Mouse (Mus musculus) midbrain, postnatal 0 days (tissue): ENCODE results near the gene Pla2g5. TPM values are rescaled to one million over a fixed set of nuclear protein-coding genes. Genes with fewer than 3 reads are reported as not detected.
A peak's percentile ranks its signal among the peaks of the same experiment; 100 is the strongest.

Experiments
- ATAC-seq: fragments of 200-750 bp; cut with Nextera tagmentation; 2 replicates; pipeline ENCODE4 v1.8.0; 2017; ENCODE audit warnings: moderate number of reproducible peaks, mild to moderate bottlenecking, moderate TSS enrichment, moderate library complexity; ENCODE audit not compliant: low FRiP score
- DNase-seq: peaks from one replicate; pipeline ENCODE4 v3.0.0-alpha.2; 2015; ENCODE audit warnings: low spot score
- H3K27ac ChIP-seq: fragments of 300-500 bp; sonication (generic); 2 replicates; pipeline ENCODE4 v1.5.1; 2014; ENCODE audit warnings: low read depth, mild to moderate bottlenecking, low read length, mixed read lengths
- H3K27me3 ChIP-seq: fragments of 300-500 bp; sonication (generic); 2 replicates; pipeline ENCODE4 v1.6.1; 2014; ENCODE audit warnings: low read length, control low read depth, mixed read lengths; ENCODE audit not compliant: insufficient read depth
- H3K36me3 ChIP-seq: fragments of 300-500 bp; sonication (generic); 2 replicates; pipeline ENCODE4 v1.6.1; 2014; ENCODE audit warnings: low read length, control low read depth, mixed read lengths; ENCODE audit not compliant: insufficient read depth
- H3K4me1 ChIP-seq: fragments of 300-500 bp; sonication (generic); 2 replicates; pipeline ENCODE4 v1.6.1; 2014; ENCODE audit warnings: mild to moderate bottlenecking, control low read depth, antibody characterized with exemption, low read length, mixed read lengths; ENCODE audit not compliant: insufficient read depth
- H3K4me2 ChIP-seq: fragments of 300-500 bp; sonication (generic); 2 replicates; pipeline ENCODE4 v1.6.1; 2014; ENCODE audit warnings: low read depth, mild to moderate bottlenecking, low read length, mixed read lengths; ENCODE audit not compliant: poor library complexity, severe bottlenecking
- H3K4me3 ChIP-seq: fragments of 300-500 bp; sonication (generic); 2 replicates; pipeline ENCODE4 v1.5.1; 2014; ENCODE audit warnings: low read depth, mild to moderate bottlenecking, low read length, moderate library complexity
- H3K9ac ChIP-seq: fragments of 300-500 bp; sonication (generic); replicated peaks from 2 replicates; pipeline ENCODE4 v1.6.1; 2014; ENCODE audit warnings: mild to moderate bottlenecking, low read length, moderate library complexity, mixed read lengths; ENCODE audit not compliant: poor library complexity, severe bottlenecking
- H3K9me3 ChIP-seq: fragments of 300-500 bp; sonication (generic); 2 replicates; pipeline ENCODE4 v1.6.1; 2016; ENCODE audit warnings: low read length, control low read depth
- CTCF ChIP-seq: IDR thresholded peaks from 2 replicates; pipeline ENCODE4 v1.5.1; 2016; ENCODE audit warnings: antibody characterized with exemption, mild to moderate bottlenecking
- whole genome bisulfite sequencing: fragments of 180-500 bp; shearing (Covaris S2); extraction: QIAGEN DNeasy Blood & Tissue Kit; methylation state at CpG from one replicate; pipeline ENCODE4 v1.1.7; 2014; 5-methylcytosine and 5-hydroxymethylcytosine counted together
- polyA plus RNA-seq: library from polyadenylated mRNA; unstranded; fragments of >200 nt; fragmentation: Nextera tagmentation; extraction: Ambion mirVana; gene quantifications from 2 replicates; pipeline ENCODE4 v1.2.1, GENCODE M21; 2015
- total RNA-seq: library from RNA; depleted of rRNA; stranded (reverse); fragments of >200 nt; gene quantifications from 2 replicates; pipeline ENCODE4 v1.2.3, GENCODE M21; 2014

Gene Pla2g5
- total and polyA plus RNA-seq, 2 experiments from 2014 or later: 0.64 to 2.5 TPM

- no peak overlapping the region for H3K4me2 ChIP-seq
- no peak overlapping the region for H3K27ac ChIP-seq
- no peak for ATAC-seq
- no peak for DNase-seq
- TF ChIP-seq CTCF: no peak
- WGBS: 89% methylated on average over 11 of the region's 11 CpGs
- H3K4me3 ChIP-seq: no peak overlapping the region
- H3K4me1 ChIP-seq: no peaks in the 10 kb centered on the region
- no peaks in the 10 kb centered on the region for H3K36me3 ChIP-seq
- no peaks in the 10 kb centered on the region for H3K9me3 ChIP-seq
- no peaks in the 10 kb centered on the region for H3K27me3 ChIP-seq
- H3K9ac ChIP-seq: no peak overlapping the region
Measured at GRCm38 (mm10) chr4:138802917-138803316, 60.4 kb downstream of the Pla2g5 start.

GRCm38 (mm10) chr4:138801631-138802030, 61.7 kb downstream of the Pla2g5 start:
- TF ChIP-seq CTCF: no peak
- Histone ChIP-seq H3K4me3 (no peak overlapping the region), H3K4me1 (no peaks in the 10 kb centered on the region), H3K36me3 (no peaks in the 10 kb centered on the region), H3K27ac (no peak overlapping the region), H3K9me3 (no peaks in the 10 kb centered on the region), H3K27me3 (no peaks in the 10 kb centered on the region), H3K9ac (no peak overlapping the region), H3K4me2 (no peak overlapping the region)
- DNase-seq (peak; percentile 44), ATAC-seq (no peak)
- WGBS: 82% methylated on average over 4 of the region's 4 CpGs

GRCm38 (mm10) chr4:138800134-138800744, 63.0 kb downstream of the Pla2g5 start:
- 64% methylated on average over 12 of the region's 12 CpGs for WGBS
- Histone ChIP-seq H3K4me3 (no peak overlapping the region), H3K4me1 (no peaks in the 10 kb centered on the region), H3K9me3 (no peaks in the 10 kb centered on the region), H3K9ac (no peak overlapping the region), H3K27me3 (no peaks in the 10 kb centered on the region), H3K36me3 (no peaks in the 10 kb centered on the region), H3K4me2 (no peak overlapping the region), H3K27ac (no peak overlapping the region)
- no peak for ATAC-seq
- TF ChIP-seq CTCF: no peak
- DNase-seq: peak; percentile 78

GRCm38 (mm10) chr4:138797217-138797570, 66.1 kb downstream of the Pla2g5 start:
- H3K4me2 ChIP-seq: no peak overlapping the region
- H3K27ac ChIP-seq: no peak overlapping the region
- H3K27me3 ChIP-seq: no peaks in the 10 kb centered on the region
- DNase-seq (no peak), ATAC-seq (no peak)
- 74% methylated on average over 4 of the region's 4 CpGs for whole genome bisulfite sequencing
- no peak overlapping the region for H3K9ac ChIP-seq
- no peak for TF ChIP-seq CTCF
- no peaks in the 10 kb centered on the region for H3K9me3 ChIP-seq
- H3K4me1 ChIP-seq: no peaks in the 10 kb centered on the region
- no peaks in the 10 kb centered on the region for H3K36me3 ChIP-seq
- no peak overlapping the region for H3K4me3 ChIP-seq

GRCm38 (mm10) chr4:138796513-138797216, 66.6 kb downstream of the Pla2g5 start:
- no peak overlapping the region for H3K4me3 ChIP-seq
- H3K4me1 ChIP-seq: no peaks in the 10 kb centered on the region
- no peak overlapping the region for H3K9ac ChIP-seq
- ATAC-seq: no peak
- no peaks in the 10 kb centered on the region for H3K36me3 ChIP-seq
- H3K9me3 ChIP-seq: no peaks in the 10 kb centered on the region
- no peak for DNase-seq
- no peak overlapping the region for H3K27ac ChIP-seq
- no peaks in the 10 kb centered on the region for H3K27me3 ChIP-seq
- H3K4me2 ChIP-seq: no peak overlapping the region
- TF ChIP-seq CTCF: no peak
- WGBS: 51% methylated on average over 6 of the region's 6 CpGs

GRCm38 (mm10) chr4:138794344-138794743, 68.9 kb downstream of the Pla2g5 start:
- no peak for TF ChIP-seq CTCF
- H3K4me1 ChIP-seq: no peaks in the 10 kb centered on the region

More at GRCm38 (mm10) chr4:138794344-138794743, 68.9 kb downstream of the Pla2g5 start:
- no peak for ATAC-seq
- no peak overlapping the region for H3K4me3 ChIP-seq
- no peaks in the 10 kb centered on the region for H3K36me3 ChIP-seq
- no peak for DNase-seq
- no peak overlapping the region for H3K4me2 ChIP-seq
- H3K9me3 ChIP-seq: no peaks in the 10 kb centered on the region
- 91% methylated on average over 6 of the region's 6 CpGs for WGBS
- H3K27me3 ChIP-seq: no peaks in the 10 kb centered on the region
- no peak overlapping the region for H3K9ac ChIP-seq
- H3K27ac ChIP-seq: no peak overlapping the region
